Mouse (Mus musculus): ENCODE results near the gene Ptprd.
A peak's percentile ranks its signal among the peaks of the same experiment; 100 is the strongest.

The Ptprd gene

DNA sequence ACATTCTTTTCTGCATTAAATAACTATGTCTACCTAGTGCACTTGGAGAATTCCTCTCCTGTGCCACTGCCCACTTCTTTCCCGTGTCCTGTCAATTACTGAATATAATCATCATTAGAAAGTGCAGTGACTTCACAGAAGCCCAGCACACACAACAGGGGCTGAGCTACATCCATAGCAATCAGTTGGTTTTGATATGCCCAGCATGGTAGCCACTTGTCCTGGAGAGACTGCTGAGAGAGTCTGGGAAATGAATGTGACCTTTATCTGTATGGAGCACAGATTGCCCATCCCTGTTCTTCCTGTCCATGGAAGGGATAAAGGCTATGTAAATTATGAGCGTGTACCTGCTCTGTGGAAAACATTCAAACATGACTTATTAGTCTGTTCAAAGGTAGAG lies 1280.2 kb downstream of the Ptprd start:
- peak; percentile 35 for DNase-seq (ENCODE audit: low read depth, low spot score)

GRCm38 (mm10) chr4:76913532-76914150 lies 1298.1 kb downstream of the Ptprd start:
- no peak for DNase-seq (ENCODE audit: low read depth, low spot score)

DNA sequence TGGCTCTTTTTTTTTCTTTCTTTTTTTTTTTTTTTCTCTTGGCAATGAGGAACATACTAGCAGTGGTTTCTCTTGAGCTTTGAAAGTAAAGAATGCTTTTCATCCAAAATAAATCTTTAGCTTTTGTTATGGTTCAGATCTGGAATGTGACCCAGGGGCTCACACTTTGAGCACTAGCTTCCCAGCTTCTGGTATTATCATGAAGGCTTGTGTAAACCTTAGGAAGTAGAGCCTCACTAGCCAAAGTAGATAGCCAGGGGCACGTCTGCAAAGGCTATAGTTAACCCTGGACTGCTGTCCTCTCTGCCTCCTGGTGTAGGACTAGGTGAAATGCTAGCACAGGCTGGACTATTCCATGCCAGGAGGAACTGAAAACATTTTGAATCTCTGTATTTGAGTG lies 1310.1 kb downstream of the Ptprd start:
- no peak for DNase-seq (ENCODE audit: low read depth, low spot score)

DNA sequence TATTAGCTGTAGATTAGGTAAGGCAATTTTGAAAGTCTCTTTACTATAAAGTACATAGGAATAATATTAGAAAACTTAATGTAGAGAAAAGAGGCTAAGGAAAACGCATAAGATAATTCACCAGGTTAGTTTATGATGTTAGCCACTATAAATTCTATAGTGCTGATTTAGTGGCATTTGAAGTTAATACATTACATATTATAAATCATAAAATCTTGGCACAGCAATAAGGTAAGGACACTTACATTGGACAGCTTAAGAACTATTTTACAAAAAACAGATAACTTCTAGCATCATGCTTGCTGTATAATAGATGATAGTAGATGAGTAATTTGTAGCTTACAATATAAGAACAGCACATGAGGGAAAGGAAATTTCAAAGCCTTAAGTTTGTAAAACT lies 1322.1 kb downstream of the Ptprd start:
- no peak for DNase-seq (ENCODE audit: low read depth, low spot score)

DNA sequence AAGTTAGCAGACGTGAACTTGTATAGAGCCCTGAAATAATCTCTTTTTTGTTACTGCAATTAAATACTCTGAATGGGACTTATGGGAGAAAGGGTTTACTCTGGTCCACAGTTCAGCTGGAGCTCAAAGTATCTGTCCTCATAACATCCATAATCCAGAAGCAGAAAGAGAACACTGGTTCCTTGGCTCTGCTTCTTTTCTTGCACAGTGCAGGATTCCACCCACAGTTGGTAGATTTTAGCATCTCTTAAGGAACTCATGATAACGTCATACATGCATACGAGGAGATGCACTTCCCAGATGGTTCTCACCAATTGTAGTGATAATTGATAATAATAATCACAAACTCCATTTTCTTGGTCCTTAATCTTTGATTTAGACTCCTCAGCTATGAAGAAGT lies 1330.2 kb downstream of the Ptprd start:
- DNase-seq (ENCODE audit: low read depth, low spot score): no peak

DNA sequence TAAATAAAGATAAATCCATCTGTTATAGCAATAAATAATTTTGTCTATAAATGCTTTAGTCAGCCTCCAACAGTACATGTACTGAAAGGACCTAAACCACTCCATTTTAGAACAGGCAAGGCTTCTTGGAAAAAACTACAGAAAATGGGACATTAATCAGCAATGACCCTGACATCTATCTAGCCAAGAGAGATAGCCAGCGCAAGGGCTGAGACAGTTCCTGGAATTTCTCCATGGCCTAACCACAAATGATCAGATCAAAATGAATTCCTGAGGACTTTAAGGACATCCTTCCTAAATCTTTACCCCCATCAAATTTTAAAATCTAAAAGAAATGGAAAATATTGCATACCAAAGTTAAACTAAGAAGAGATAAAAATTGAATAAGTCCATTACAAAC lies 1340.8 kb downstream of the Ptprd start:
- DNase-seq (ENCODE audit: low read depth, low spot score): no peak

- DNase-seq (ENCODE audit: low read depth, low spot score): no peak
Observed at GRCm38 (mm10) chr4:76865585-76865984, 1346.2 kb downstream of the Ptprd start.

DNA sequence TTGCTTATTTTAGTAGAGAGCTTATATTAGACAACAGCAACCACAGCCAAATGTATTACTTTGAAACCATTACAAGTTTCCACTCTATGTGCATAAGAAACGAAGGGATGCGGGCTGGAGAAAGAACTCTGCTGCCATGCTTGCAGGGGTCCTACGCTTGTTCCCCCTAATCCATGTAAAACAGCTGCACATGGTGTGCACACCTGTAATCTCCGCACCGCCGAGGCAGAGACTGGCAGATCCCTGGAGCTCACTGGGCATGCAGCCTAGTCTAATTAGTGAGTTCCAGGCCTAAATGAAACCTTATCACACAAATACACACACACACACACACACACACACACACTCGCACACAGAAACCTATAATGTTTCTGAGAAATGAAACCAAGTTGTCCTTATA lies 1365.5 kb downstream of the Ptprd start:
- DNase-seq (ENCODE audit: low read depth, low spot score): no peak

GRCm38 (mm10) chr4:76839016-76839415 lies 1372.7 kb downstream of the Ptprd start:
- no peak for DNase-seq (ENCODE audit: low read depth, low spot score)

DNA sequence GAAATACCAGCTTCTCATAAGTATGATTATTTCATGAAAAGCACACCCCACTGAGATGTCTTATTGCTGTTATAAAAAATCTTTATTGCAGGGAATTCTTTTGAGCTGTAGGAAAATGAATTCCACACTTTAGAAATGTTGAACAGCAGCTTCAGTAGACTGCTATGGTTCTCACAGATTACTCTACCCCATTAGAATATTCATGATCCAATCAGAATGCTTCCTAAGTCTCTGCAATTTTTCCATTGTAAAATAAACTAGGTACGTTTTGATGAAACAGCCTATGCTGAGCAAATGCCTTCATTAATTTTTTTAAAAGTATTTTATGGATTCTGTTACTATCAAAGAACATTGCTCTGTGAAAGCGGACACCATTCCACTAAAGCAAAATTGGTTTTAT lies 1399.6 kb downstream of the Ptprd start:
- no peak for DNase-seq (ENCODE audit: low read depth, low spot score)

GRCm38 (mm10) chr4:76802708-76803107 lies 1409.1 kb downstream of the Ptprd start:
- DNase-seq (ENCODE audit: low read depth, low spot score): no peak

DNA sequence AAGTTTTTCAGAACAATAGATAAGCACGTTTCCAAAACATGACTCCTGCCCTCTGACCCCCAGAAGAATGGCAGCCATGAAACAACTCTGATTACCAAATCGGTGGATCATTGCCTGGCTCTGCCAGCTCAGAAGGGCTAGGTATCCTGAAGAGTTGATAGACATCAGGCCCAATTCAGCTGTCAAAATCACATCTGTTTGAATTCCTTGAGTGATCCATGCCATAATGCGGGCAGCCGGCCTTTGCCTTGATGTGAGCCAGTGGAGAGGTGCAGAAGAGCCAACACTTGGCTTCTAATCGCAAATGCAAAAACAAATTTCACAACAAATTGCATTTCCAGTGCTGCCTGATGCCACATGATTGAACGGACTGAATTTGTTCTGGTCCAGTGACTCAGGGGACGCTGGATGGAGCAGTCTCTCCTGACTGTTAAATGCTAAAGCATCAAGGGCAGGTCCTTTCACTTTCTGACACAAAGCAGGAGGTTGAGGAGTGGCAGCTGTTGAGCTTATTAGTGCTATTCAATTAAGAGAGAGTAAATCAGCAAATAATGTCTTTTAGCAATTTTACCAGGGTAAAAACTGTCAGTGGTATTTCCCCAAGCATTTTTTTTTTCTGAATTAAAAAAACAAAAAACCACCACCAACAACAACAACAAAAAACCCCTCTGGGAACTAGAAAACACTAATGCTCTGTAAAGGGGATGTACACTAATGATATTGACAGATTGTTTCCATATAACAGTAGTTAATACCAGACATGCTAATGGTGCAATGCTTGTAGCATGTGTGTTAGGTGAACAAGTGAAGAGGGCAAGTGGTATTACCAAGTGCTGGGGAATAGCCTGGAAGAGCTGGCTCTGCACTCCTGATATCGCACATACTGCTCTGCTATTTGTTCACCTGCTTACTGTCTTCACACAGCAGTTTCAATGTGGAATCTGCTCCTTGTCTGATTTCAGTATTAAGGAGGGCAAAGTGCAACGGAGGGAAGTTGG lies 1413.5 kb downstream of the Ptprd start:
- DNase-seq (ENCODE audit: low read depth, low spot score): no peak

DNA sequence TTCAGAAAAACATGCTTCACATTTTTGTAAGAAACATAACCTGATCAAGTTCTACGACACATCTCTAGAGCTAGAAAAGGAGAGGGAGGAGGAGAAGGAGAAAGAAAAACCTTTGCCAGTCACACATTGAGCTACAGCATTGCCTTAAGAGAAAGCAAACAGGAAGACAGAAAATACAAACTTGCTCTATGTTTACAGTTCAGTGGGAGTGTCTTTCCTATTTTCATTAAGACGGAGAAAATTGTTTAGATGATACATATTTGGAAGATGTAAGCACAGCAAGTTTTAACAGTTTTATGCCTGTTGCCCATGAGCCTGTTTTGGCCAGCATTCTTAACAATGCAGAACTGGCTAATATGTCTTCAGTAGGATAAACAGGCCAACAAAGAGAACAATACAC lies 1426.4 kb downstream of the Ptprd start:
- no peak for DNase-seq (ENCODE audit: low read depth, low spot score)

GRCm38 (mm10) chr4:76779558-76780124 lies 1432.1 kb downstream of the Ptprd start:
- DNase-seq (ENCODE audit: low read depth, low spot score): no peak

- DNase-seq (ENCODE audit: low read depth, low spot score): no peak
Observed at GRCm38 (mm10) chr4:76766918-76767317, 1444.8 kb downstream of the Ptprd start.

- no peak for DNase-seq (ENCODE audit: low read depth, low spot score)
Observed at GRCm38 (mm10) chr4:76766429-76766828, 1445.3 kb downstream of the Ptprd start.

DNA sequence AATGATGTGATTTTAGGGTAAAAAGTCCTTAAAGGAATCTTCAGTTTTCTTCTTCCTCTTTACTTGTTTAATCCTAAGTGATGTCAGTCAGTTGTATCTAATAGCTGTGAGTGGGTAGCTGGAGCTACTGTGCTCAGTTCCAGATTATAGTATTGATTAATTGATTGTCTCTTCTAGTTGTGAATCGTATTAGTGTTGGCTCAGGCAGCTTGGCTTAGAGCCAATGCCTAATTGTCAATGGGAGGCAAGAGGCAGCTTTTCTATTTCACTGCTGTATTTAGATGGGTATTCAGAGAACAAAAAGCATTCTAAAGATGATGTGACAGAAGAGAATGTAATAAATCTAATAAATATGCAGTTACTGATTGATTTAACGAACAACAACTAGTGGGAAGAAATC lies 1461.1 kb downstream of the Ptprd start:
- DNase-seq (ENCODE audit: low read depth, low spot score): no peak

GRCm38 (mm10) chr4:76735831-76736230 lies 1475.9 kb downstream of the Ptprd start:
- no peak for DNase-seq (ENCODE audit: low read depth, low spot score)

DNA sequence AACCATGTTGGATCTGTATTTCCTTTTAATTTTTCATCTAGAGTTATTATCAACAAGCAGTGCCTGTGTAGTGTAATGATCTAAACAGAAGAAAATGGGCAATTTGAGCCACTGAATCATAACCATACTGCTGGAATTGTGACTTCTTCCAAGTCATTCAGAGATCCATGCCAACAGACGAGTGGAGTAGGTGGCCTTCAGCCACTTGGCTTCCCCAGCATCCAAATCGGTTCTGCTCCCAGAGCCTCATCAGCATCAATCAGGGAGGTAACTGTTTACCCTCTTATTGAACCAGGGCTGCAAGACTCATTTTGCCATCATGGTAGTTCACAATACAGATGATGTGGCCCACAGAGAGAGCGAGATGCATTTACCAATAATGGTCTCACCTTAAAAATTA lies 1536.0 kb downstream of the Ptprd start:
- no peak for DNase-seq (ENCODE audit: low read depth, low spot score)

DNA sequence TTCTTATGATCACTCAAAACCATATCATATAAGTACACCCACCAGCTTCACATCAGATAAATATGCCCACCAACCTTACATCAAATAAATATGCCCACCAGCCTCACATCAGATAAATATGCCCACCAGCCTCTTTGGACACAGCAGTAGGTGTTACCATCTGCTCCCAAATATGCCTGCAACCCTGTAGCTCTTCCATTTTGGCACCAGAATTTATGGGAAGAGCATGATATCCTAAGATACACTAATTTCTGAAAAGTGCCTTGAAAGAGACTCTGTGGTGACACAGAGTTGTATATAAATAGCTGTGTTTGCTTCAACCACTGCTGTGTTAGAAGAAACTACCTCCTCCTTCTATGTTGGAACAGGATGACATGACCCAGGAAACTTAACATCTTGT lies 1538.5 kb downstream of the Ptprd start:
- no peak for DNase-seq (ENCODE audit: low read depth, low spot score)

GRCm38 (mm10) chr4:76672653-76673052 lies 1539.1 kb downstream of the Ptprd start:
- DNase-seq (ENCODE audit: low read depth, low spot score): no peak

GRCm38 (mm10) chr4:76661725-76662124 lies 1550.0 kb downstream of the Ptprd start:
- no peak for DNase-seq (ENCODE audit: low read depth, low spot score)

GRCm38 (mm10) chr4:76660146-76660545 lies 1551.6 kb downstream of the Ptprd start:
- no peak for DNase-seq (ENCODE audit: low read depth, low spot score)

All from ZHBTc4 (cell line).